Mouse (Mus musculus) erythroblast, embryonic 14.5 days (primary cell): Measurements from ENCODE around the gene Tenm2.

Experiments
- GATA1 ChIP-seq: IDR thresholded peaks from 2 replicates; pipeline ENCODE4 v1.6.1; 2012; ENCODE audit warnings: low read length, inconsistent platforms, mixed read lengths
- TAL1 ChIP-seq: IDR thresholded peaks from 3 replicates; pipeline ENCODE4 v1.6.1; 2012; ENCODE audit warnings: low read length, inconsistent platforms, mixed read lengths

GRCm38 (mm10) chr11:37041259-37041658 lies 194.5 kb downstream of the Tenm2 start:
- TF ChIP-seq GATA1 (no peak), TAL1 (no peak)
